16 mouse cellular contexts compared by ENCODE assay signal in the genomic region with DNA sequence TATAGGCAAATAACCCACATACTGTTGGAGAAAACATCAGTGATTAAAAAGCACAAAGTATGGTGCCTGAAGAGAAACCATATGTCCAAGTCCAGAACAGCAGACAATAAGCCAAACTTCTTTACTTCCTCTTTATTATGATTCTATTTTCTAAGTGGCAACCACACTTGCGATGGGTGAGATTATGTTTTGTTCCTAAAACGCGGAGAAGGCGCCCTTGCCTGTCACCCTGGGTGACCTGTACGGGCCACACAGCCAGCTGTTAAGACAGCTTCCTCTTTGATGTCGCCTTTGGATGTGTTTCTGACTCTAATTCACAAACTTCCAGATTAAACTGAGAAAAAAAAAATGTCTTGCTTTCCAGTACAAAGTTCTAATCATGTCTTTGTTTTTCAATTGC.
DNase-seq lines count a peak whose midpoint lies in the region; ATAC-seq lines count a peak whose summit lies in the region.
"Had no signal": no experiment of that assay in that cellular context is flagged by ENCODE, and none has a peak within 500 bp of the region (broad histone marks: within the 10 kb centered on the region; RNA-seq: fewer than 3 reads in every experiment).

No protein-coding gene starts in this region.

- no peak overlapping the region for H3K27ac ChIP-seq in midbrain, embryonic 13.5 days
- H3K27ac ChIP-seq: embryonic facial prominence, embryonic 15.5 days; heart, embryonic 15.5 days; hindbrain, embryonic 14.5 days; layer of hippocampus, adult 2 months; neural tube, embryonic 15.5 days; stomach, postnatal 0 days had no signal

- 39% methylated on average over 6 of the region's 6 CpGs for WGBS in midbrain, embryonic 13.5 days

- no peak overlapping the region for H3K4me3 ChIP-seq in midbrain, embryonic 13.5 days (replicated peaks)
- H3K4me3 ChIP-seq: embryonic facial prominence, embryonic 15.5 days; heart, embryonic 15.5 days; layer of hippocampus, adult 2 months; neural tube, embryonic 15.5 days had no signal

- H3K36me3 ChIP-seq in midbrain, embryonic 13.5 days: no peaks in the 10 kb centered on the region
- H3K36me3 ChIP-seq: embryonic facial prominence, embryonic 15.5 days; heart, embryonic 15.5 days; neural tube, embryonic 15.5 days had no signal

- DNase-seq in lung, postnatal 36 days: peak; percentile 18
- DNase-seq in lung, postnatal 4 days: no peak
- peak; percentile 34 for DNase-seq in c-Kit-positive CD71-negative TER-119-negative erythroid progenitor cells, embryonic 14.5 days (ENCODE audit: low read depth)
- peak; percentile 17 to 45 for DNase-seq in monocyte, adult 2 months (ENCODE audit: low read depth in 1 of 2, low spot score in 2 of 2)
- DNase-seq in layer of hippocampus, adult 18-20 months (ENCODE audit: low spot score in 2 of 2): no peak
- DNase-seq: gastrocnemius, postnatal 10 days; layer of hippocampus, postnatal 36 days had no signal

- no peaks in the 10 kb centered on the region for H3K4me1 ChIP-seq in midbrain, embryonic 13.5 days (replicated peaks)
- H3K4me1 ChIP-seq: embryonic facial prominence, embryonic 15.5 days; heart, embryonic 15.5 days; neural tube, embryonic 15.5 days had no signal

- H3K9ac ChIP-seq in midbrain, embryonic 13.5 days (replicated peaks): no peak overlapping the region
- H3K9ac ChIP-seq: embryonic facial prominence, embryonic 15.5 days; heart, embryonic 15.5 days; neural tube, embryonic 15.5 days had no signal

- no peak for ATAC-seq in frontal cortex, adult (ENCODE audit: low TSS enrichment)
- no peak for ATAC-seq in midbrain, embryonic 13.5 days
- ATAC-seq: Patski had no signal

- H3K27me3 ChIP-seq in midbrain, embryonic 13.5 days: no peaks in the 10 kb centered on the region
- H3K27me3 ChIP-seq: embryonic facial prominence, embryonic 15.5 days; heart, embryonic 15.5 days; neural tube, embryonic 15.5 days; Patski had no signal

- H3K4me2 ChIP-seq in midbrain, embryonic 13.5 days (replicated peaks): no peak overlapping the region
- H3K4me2 ChIP-seq: embryonic facial prominence, embryonic 15.5 days; heart, embryonic 15.5 days; hindbrain, embryonic 14.5 days; neural tube, embryonic 15.5 days had no signal

- no peaks in the 10 kb centered on the region for H3K9me3 ChIP-seq in midbrain, embryonic 13.5 days
- H3K9me3 ChIP-seq: embryonic facial prominence, embryonic 15.5 days; heart, embryonic 15.5 days; neural tube, embryonic 15.5 days had no signal

Comparison
In these comparisons a context has a peak if more than half of its experiments do, and no peak if none do; other contexts are left out.
1. DNase-seq: peak in lung, postnatal 36 days (single experiment), c-Kit-positive CD71-negative TER-119-negative erythroid progenitor cells, embryonic 14.5 days (single experiment) and monocyte, adult 2 months (2 of 2); none in lung, postnatal 4 days (0 of 2) and layer of hippocampus, adult 18-20 months (0 of 2).